Mouse (Mus musculus) embryo, embryonic 10.5 days (tissue): ENCODE results near the gene Prkaa1.
"Not testable (repeated sequence)": the region's sequence is repeated elsewhere in the genome, so short reads cannot be mapped to it uniquely, and the experiment has no call there.

Source experiments
- DNase-seq: peaks from one replicate; pipeline ENCODE4 v3.0.0-alpha.2; 2015; ENCODE audit warnings: low spot score

The Prkaa1 gene

DNA sequence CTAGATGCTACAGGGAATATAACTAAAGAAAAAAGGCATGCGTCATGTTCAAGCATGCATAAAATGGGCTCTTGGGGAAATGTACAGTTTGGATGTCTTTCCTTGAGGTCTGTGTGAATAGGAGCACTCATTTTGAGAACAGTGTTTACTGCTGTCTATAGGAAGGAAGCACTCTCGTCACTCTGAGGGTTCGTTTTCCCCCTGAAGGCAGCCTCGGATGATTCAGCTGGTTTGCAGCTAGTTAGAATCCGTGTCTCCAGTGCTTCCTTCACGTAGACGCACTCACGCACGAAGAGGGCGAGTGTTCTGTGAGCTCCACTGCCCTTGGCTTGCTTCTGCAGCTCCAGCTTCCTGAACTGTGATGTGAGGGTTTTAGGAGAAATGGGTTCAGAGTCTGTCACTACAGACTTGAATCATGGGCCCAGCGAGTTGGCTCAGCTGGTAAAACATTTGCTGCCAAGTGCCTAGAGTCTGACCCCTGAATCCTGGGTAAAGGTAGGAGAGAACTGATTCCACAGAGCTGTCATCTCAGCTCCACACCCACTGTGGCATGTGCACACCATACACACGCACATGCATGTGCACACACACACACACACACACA, 29.7 kb downstream of the Prkaa1 start:
- no peak for DNase-seq

DNA sequence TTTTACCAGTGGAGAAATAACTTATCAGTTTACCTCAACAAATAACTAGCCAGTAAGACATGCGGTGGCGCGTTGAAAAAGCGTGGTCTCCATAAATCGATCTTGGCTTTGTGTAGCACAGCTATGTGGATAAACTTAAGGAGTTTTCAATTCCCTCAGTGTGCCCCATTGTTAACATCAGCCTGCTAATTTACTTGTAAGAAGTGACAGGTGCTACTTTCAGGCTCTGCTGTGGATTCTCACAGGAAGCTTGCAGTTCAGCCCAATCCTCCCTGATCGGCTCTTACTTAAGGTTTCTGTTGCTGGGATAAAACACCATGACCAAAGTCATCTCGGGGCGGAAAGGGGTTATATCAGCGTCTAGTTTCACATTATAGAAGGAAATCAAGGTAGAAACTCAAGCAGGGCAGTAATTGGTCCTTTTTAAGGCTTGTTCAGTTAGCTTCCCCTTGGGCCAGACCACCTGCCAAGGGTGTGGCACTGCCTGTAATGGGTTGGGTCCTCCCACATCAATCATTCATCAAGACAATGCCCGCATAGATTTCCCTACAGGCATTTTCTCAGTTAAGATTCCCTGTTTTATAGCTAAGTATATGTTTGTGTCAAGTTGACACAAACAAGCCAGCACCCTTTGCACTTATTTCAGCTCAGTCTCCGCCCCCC, 41.1 kb downstream of the Prkaa1 start:
- DNase-seq, result peak; percentile 32

DNA sequence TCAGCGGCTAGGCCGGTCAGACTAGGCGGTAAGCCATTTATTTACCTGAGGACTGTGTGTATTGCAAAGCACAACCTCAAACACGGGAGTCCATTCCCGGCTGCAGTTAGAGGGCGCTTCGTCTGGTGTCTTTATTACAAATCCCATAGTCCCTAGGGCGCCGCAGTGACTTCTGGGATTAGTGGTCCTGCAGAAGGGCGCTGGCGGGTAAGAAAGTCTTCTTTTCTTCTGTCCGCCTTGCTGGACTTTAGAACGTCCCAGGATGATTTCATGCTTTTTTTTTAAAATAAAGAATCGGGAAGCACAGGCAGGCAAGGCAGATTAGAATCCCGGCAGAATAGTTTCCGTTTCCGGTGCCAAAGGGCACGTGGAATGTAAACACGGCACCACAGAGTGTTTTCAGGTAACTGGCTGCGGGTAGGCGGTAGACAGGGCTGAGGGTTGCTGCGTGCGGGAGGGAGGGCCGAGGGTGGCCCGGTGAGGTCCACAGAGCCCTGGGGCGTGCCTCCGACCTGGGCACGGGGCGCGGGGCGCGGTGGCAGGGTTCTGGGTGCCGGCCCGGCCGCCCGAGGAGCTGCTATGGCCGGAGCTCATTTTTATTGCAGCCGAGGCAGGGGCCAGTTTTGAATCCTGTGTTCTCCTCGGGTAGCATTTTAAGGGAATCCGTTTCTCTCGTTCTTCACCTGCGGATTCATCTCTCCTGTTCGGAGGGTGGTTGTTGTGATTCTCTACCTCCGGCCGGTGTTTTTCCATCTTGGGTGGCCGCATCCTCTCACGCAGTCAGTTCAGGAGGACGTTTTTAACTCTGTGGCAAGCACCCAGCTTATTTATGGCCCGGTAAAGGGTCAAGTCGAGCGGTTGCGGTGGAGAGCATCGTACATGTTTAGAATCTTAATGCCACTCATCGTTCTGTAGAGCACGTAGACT, 42.0 kb downstream of the Prkaa1 start, which contains the start of gene Ttc33:
Gene Ttc33 (plus strand): TSS at position 160 of the 927 bp plus-strand sequence.
- DNase-seq, result peak; percentile 85

DNA sequence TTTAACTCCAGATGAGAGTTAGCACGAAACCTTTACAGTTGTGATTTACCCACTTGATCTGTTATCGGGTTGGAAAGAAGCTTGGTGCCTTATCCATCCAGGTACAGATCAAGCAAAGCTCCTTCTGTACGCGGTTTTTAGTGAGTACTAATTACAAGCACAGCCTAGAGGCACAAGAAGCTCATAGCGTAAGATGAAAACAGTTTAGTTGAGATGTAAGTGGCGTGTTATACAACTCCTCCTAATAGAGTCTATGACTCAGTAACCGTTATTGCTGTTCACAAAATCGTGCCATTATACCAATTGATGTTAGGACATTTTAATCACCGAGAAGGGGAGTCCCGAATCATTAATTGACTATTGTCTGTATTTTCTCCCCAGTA, 42.6 kb downstream of the Prkaa1 start:
- DNase-seq, result no peak

DNA sequence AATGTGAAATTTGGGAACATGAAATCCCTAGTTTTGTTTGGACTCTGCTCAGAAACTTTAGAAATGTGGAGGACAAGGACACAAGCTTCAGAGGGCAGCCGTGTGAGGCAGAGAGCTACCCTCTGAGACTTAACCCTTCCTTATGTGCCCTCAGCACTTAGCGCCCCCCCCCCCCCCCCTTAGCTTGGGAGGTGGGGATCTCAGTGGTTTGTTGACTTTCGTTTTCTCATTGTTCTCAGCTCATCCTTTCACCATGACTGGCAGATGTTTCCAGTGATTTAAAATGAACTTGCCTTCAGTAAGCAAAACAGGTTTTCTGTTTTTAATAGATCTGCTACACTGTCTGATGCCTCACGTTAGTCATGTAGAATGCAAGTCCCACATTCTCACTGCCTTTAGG, 43.5 kb downstream of the Prkaa1 start:
- DNase-seq, result no peak

DNA sequence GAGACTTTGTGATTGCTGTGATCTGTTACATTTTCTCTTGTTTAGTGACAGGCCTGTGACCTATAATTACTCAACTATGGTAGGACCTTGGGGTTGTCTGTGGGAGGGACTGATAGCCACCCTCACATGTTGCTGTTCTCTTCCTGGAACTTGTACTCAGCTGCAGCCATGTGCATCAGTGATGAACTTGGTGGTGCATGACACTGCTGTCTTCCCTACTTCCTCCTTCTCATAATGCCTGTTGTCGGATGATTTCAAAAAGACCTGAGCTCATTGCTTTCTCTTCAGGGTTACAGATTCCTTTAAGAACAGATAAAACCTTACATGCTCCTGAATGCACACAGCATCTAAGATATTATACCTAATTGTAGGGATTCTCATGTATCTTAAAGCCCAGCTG, 44.4 kb downstream of the Prkaa1 start:
- DNase-seq, result no peak

DNA sequence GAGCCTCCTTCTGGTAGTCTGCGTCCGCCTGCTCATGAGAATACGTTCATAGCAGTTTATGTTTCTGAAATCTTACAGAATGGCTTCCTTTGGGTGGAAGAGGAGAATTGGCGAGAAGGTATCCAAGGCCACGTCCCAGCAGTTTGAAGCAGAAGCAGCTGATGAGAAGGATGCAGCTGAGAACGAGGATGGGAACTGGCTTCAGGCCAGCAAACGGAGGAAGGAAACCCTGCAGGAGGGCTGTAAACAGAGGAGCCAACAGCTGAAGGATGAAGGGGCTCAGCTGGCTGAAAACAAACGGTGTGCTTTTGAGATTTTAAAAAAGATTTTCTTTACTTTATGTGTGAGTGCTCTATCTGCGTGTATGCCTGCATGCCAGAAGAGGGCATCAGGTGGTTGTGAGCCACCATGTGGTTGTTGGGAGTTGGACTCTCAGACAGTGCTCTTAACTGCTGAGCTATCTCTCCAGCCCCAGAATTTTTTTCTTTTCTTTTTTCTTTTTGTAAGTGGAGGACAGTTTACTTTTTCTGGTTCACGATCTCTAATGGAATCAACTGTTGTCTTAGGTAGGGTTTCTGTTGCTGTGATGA, 45.9 kb downstream of the Prkaa1 start:
- no peak for DNase-seq

DNA sequence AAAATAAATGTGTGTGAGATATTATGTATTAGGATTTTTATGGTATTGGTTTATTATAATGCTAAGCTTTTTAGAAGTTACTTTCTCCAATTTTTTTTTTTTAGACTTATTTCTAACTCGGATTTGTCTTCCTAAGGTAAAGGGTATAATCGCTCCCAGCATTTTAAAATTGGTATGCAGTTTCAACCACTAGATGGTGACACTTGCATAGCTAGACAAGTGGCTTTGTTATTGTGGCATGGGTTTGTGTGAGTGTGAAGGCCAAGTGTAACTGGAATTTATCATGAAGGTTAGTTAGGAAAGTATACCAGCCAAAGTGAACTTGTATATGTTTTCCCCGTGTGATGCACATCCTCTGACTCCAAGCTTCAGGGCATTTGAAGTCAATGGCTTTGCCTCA, 50.2 kb downstream of the Prkaa1 start:
- DNase-seq, result peak; percentile 36

DNA sequence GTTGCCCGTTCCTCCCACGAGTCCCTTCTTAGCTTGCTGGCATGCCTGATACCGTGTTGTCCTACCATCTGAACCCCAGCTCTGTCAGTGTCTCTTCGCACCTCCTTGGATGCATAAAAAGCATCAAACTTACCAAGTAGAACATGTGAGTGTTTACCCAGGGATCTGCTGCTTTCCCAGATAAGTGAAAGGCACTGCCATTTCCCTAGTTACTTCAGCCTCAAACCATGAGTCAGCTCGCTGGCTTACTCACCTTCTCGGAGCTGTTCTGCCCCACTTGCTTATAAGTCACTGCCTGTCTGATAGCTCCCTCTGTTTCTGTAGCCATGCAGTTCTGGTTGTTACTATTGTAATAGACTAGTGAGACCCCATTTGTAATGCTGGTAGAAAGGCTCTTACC, 50.8 kb downstream of the Prkaa1 start:
- no peak for DNase-seq

DNA sequence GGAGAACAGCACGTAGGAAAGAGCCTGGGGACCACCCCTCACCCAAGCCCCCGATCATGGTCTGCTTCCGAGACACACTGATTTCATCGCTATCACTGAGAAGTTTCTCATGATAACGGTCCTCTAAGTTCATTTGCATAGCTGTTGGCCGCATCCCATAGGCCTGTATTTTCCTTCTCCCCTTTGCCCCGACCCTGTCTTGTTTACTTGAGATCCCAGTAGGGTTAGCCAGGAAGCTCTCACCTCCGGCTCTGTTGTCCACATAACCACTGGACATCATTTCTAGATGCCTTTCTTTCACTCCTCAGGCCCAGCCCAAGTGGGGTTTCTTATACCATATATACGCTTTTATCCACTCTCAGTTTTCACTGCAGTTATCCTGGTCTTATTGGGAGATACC, 51.3 kb downstream of the Prkaa1 start:
- no peak for DNase-seq

DNA sequence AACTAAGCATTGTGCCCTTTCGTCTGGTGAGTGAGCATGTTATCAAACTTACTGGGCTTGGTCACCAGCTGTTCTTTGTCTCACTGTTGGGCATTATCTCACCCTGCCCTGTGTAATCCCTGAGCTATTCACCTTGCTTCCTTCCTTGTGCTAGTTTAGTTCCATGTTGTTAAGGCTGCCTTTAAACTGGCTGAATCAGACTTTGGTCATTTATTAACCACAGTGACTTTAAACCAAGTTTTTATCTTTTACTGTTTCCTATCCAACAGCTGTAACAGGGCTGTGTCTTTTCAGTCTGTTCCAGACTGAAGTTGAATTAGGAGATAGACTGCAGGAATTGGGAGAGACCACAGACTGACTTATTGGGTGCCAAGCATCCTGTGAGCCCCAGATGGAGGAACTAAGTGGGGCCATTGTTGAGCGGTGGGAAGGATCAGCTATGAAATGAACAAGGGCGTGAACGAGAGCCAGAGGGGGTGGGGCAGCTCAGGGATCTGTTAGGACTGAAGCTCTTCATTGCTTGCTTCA, 52.4 kb downstream of the Prkaa1 start:
- DNase-seq, result no peak

DNA sequence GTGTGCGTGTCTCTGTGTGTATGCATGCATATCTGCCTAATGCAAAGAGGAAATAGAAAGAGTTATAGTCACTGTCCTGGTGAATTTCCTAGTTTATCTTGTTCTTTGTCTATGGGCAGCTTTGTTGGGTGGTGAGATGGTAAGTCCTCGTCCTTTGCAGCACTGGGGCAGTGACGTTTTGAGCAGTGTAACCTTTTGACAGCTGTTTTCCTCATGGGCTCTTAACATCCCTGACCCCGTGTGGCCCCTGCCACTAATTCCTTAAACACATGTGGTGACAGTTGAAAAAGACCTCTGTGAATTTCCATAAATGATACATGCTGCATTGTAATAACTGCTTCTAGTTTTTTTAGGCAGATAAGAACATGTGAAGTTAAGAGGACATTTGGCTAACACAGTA, 53.0 kb downstream of the Prkaa1 start:
- peak; percentile 29 for DNase-seq

DNA sequence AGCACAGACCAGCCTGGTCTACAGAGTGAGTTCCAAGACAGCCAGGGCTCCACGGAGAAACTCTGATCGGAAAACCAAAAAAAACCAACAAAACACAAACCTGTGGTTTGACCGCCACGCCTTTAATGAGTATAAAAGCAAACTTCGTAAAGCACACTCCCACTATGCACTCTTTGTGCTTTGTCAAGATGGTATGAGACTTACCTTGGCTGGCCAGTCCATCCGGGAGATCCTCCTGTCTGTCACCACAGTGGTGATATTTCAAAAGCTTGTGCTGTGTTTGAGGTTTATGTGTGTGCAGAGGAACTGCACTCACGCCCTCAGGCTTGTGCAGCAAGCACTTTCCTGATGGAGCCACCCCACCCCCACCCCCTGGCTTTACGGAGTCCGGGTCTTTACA, 61.6 kb downstream of the Prkaa1 start:
- no peak for DNase-seq

DNA sequence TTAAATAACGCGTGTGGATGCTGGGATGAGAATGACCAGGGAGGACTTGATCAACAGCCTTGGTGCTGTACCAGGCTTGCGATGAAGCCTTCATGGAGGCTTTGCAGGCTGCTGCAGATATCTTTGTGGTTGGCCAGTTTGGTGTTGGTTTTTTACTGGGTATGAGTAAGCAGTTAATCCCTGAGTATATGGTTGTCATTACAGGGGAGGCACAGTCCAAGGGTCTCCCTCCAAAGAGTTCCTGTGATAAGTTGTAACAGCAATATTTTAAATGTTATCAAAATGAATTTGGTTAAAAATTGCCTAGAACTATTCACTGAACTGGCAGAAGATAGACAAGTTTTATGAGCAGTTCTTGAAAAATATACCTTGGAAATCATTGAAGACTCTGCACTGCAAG, 65.5 kb downstream of the Prkaa1 start:
- DNase-seq, result no peak

DNA sequence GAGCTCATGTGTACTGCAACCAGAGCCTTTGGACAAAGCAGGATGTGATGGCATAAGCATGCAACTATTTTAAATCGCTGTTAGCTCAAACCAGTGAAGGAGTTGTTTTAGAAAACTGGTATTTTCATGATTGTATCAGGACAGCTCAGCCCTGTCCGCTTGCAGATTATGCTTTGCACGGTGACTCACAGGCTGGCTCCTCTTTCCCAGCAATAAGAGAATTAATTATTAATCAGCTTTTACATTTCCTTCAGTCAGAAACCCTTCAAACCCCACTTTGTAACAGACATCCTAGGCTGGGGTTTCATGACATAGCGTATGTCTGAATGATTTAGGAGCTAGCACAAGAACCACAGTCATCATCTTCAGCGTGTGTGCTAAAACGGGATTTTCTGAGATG, 76.8 kb downstream of the Prkaa1 start:
- DNase-seq, result no peak

DNA sequence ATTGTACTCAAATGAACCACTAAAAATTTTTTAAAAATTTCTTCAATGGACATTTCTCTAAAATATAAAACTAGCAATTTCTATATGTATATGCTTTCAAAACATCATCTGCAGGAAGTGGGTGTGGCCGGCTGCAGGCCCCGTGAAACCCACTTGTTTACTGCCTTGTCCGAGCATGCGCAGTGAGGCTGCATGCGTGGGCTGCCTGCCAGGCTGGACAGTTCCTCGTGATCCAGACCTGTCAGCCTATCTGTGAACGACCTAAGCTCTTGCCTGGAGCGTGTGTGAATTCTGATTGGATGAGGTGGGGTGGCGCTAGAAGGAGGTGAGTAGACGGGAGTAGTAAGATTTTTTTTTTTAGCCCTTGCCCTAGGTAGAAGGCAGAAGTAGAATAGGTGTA, 87.1 kb downstream of the Prkaa1 start:
- DNase-seq, result not testable (repeated sequence)
